Mouse (Mus musculus): ENCODE measurements around the gene Armc7.
"Not testable (repeated sequence)": the region's sequence is repeated elsewhere in the genome, so short reads cannot be mapped to it uniquely, and the experiment has no call there.

Armc7 gene

DNA sequence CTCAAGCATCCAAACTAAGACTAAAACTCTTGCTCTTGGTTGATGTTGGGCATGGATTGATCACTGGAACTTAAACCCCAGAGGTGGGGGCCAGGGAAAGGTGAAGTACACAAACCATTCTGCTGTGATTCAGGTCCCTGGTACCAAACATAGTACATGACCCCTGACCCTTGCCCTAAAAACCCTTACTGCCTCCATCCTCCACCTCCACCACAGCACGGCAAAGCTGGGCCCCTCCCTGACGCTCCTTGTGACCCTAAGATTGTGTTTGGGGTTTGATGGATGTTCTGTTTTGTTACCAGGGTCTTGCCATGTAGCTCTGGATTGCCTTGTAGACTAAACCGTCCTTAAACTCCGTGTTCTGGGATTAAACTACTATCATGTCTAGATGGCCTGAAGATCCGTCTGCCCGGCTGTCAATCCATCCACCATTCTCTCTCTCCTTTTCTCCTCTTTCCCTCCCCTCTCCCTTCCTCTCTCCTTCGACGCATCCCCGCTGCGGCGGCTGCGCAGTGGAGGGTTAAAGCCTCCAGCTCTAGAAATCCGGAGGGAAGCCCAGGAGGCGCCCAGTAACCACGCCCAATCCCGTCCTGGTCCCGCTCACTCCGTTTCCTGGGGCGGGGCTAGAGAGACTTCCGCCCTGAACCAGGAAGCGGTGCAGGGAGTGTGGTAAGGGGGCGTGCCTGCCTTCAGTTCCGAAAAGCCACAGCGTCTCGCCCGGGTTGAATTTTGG, at the start of gene Armc7:
Gene Armc7, plus strand, starts transcription at position 643 of the 733 bp plus-strand sequence.
- DNase-seq = peak; percentile 96

DNA sequence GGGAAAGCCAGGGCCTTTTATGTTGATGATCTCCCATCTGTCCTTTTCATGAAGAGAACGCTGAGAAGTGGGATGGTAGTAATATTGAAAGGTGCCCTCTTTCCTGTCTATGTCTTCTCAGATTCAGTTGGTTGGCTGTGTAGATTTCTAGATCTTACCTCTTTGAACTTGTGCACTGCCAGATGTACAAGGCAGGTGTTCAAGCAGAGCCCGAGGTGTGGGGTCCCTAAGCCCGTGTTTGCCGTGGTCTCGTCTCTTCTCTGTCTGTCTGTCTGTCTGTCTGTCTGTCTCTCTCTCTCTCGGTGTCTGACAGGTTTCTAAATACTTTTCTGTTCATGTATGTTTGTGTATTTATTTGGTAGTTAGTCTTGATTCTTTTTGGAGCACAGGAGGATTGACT, 49.8 kb upstream of the Armc7 start:
- peak; percentile 62 for DNase-seq

GRCm38 (mm10) chr11:115427482-115428331, 47.8 kb upstream of the Armc7 start:
- peak; percentile 85 for DNase-seq

DNA sequence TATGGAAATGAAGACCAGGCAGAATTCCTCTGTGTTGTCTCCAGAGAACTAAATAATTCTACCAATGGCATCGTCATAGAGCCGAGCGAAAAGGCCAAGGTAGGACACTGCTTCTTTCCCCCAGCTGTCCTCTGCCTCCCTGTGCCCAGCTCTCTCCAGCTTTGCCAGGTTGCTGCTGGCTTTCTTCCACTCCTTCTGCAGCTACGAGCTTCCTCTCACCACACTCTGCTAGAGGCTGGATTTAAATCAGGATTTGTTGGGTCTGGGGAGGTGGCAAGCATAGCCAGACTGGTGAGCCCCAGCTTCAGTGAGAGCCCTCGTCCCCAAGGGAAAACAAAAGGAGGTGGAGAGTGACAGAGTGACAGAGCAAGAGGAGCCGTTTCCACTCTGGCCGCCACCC, 46.2 kb upstream of the Armc7 start:
- no peak for DNase-seq

GRCm38 (mm10) chr11:115430561-115430960, 44.9 kb upstream of the Armc7 start:
- no peak for DNase-seq

DNA sequence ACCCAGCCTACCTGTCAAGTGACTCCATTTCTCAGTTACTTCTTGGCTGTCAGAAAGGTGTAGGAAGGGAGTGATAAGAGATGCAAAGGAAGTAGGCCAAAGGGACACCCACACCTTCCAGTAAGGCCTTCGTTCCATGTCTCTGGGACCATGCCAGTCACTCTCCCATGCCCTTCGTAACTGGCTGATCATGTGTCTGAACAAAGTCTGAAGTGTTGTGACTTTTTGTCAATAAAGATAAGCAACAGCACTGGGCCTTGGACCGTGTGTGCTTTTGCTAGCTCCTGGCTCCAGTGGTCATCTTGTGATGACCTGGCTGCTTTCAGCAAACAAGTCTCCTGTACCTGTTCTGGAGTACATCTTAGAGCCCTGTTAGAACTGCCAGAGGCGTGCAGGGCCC, 42.7 kb upstream of the Armc7 start:
- no peak for DNase-seq

DNA sequence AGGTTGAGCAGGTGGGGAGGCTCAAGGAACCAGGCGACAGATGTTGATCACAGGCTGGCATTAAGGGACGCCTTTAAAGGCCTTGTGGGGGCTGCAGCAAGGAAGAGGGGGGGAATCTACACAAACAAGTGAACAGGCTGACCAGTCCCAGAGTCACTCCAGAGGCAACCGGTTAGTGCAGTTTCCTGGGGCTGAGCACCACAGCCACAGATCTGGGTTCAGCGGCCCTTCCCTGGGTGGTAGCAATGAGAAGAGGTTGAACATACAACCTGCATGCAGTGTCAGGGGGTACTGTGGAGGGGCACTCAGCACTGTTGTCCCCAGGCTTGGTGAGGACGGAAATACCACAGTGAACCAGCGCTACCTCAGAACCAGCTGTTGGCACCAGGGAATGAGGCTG, 42.1 kb upstream of the Armc7 start:
- no peak for DNase-seq

DNA sequence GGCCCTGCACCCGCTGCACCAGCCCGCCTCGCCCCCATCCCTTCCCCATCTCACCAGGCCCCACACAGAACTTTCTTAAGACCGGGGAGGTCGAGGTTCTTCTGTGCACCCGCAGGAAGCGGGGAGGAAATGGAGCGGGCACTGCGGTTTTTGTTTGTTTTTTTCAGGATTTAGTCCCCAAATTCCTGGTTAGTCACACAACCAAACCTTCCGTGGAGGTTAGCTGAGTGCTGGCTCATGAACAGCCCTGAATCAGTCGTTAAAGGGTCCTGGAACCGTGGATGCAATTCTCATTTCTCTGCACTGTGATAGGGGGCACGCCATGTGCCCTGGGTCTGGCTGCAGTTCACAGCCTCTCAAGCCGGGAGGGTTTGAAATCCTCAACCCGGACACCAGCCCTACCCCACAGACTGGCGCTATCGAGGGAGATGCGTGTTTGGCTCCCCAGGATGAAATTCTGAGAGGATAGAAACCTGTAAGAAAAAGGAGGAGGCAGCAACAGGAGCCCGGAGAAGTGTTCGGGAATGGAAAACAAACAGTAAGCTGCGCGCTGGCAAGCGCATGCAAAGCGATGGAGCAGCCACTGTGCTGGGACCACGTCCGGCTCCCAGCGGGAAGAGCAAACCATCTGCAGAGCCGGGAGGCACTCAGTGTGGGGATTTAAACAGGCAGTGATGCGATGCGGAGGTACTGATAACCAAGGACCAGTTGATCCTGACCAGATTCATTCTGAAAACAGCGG, 39.7 kb upstream of the Armc7 start:
- DNase-seq = no peak

DNA sequence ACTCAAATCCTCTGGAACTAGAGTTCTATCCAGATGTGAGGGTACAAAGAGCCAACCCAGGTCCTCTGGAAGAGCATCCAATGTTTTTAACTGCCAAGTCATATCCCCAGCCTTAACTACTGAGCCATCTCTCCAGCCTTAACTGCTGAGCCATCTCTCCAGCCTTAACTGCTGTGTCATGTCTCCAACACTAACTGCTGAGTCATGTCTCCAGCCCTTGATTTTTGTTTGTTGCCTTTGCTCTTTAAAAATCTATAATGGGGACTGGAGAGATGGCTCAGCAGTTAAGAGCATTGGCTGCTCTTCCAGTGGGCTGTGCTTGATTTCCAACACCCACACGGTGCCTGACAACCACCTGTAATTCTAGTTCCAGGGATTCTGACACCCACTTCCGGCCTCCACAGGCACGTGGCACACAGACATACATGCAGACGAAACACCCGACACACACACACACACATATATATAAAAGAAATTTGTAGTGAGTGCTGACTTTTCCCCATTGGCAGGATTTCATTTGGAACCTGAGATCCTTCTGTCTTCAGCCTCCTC, 37.8 kb upstream of the Armc7 start:
- no peak for DNase-seq

GRCm38 (mm10) chr11:115439326-115439725, 36.1 kb upstream of the Armc7 start:
- no peak for DNase-seq

GRCm38 (mm10) chr11:115439906-115440595, 35.4 kb upstream of the Armc7 start, which contains the start of gene Trim80:
Trim80 (plus strand) TSS chr11:115440545.
- DNase-seq = no peak

DNA sequence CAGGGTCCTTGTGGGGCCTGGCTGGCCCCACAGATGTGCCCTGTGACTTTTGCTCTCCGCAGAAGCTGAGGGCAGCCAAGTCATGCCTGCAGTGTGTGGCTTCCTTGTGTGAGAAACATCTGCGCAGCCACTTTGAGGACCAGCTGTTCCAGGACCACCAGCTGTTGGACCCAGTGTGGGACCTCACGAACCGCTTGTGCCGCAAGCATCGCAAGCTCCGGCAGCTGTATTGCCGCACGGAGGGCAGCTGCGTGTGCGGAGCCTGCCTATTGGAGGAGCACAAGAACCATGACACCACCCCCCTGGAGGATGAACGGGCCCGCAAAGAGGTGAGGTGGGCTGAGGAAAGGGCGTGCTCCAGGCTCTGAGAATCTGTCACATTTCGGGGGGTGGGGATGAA, 34.0 kb upstream of the Armc7 start:
- DNase-seq = peak; percentile 50

GRCm38 (mm10) chr11:115446906-115447305, 28.6 kb upstream of the Armc7 start:
- DNase-seq = no peak

- no peak for DNase-seq
Observed at GRCm38 (mm10) chr11:115447321-115447885, 28.1 kb upstream of the Armc7 start.

- no peak for DNase-seq
Observed at GRCm38 (mm10) chr11:115448075-115448474, 27.4 kb upstream of the Armc7 start.

DNA sequence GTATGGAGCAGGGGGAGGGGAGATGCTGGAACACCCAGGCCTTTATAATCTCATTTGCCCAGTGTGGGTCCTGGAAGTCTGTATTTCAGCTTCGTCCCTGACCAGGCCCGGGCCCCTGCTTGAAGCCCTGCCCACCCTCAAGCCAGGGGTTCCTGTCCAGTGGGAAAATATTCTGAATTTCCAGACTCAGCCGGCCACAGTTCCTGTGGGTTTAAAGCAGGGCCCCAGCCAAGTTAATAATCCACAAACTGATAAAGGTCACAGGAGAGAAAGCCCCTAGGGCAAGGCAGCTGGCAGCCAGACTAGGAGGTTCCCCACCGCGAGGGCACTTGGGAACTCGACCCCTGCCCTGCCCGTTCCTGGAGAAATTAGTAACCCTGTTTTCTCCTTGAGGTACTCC, 26.5 kb upstream of the Armc7 start:
- no peak for DNase-seq

DNA sequence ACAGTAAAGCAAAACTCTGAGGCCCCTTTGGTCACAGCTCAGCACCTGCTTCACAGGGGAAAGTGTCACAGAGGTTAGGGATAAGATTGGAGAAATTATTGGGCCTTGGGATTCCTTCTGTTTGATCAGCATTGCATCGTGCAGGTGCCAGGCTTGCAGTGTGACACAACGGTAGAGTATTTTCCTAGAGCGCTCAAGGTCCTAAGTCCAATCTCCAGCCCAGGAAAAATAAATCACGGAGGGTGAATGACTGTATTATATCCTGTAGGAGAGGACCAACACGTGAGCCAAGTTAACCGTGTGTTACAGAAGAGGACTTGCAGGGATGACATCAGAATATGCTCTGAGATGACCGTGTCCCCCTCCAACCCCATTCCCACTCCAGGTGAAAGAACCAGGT, 25.3 kb upstream of the Armc7 start:
- DNase-seq = no peak

DNA sequence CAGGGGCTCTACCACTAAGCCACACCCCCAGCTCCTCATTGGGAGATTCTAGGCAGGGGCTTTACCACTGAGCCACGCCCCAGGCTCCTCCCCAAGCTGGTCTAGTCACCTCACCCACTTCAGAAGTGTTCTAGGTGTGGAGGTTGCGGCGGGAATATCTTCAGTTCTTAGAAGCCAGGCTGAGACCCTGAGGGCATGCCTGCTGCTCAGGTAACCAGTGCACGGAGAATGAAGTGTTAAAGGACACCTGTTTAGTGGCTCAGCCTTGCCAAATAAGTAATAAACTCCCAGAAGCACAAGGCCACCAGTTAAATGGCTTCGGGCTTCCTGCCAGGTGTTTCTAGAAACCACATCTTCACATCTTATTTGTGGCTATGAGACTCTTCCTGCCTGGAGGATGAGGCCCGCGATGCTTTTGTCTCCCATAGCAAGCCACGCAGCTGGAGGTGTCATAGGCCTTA, 23.7 kb upstream of the Armc7 start:
- DNase-seq = peak; percentile 85

- DNase-seq = peak; percentile 63
Observed at GRCm38 (mm10) chr11:115452281-115452860, 23.1 kb upstream of the Armc7 start.

DNA sequence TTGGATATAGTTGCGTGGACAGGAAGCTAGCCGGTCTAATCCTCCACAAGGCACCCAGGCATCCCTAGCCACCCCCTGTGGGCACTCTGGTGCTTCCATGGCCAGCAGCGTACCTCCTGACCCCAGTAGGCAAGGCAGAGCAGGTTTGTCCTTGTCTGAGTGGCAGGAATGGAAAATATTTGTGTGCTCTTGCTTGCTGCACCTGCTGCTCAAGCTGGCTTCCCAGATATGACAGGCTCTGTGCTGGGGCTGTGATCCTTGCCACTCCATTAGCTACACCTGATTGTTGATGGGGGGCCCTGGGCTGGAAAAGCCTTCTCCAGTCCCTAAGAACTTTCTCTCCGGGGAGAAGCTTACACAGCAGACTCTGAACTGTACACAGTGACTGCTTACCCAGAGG, 22.2 kb upstream of the Armc7 start:
- peak; percentile 61 for DNase-seq

DNA sequence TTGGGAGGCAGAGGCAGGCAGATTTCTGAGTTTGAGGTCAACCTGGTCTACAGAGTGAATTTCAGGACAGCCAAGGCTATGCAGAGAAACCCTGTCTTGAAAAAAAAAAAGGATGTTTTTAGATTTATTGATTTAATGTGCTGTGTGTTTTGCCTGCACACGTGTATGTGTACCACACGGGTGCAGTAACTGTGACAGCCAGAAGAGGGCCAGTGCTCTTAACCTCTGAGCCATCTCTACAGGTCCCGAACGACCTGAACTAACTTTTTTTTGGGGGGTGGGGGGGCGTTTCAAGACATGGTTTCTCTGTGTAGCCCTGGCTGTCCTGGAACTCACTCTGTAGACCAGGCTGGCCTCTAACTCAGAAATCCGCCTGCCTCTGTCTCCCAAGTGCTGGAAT, 20.6 kb upstream of the Armc7 start:
- not testable (repeated sequence) for DNase-seq

DNA sequence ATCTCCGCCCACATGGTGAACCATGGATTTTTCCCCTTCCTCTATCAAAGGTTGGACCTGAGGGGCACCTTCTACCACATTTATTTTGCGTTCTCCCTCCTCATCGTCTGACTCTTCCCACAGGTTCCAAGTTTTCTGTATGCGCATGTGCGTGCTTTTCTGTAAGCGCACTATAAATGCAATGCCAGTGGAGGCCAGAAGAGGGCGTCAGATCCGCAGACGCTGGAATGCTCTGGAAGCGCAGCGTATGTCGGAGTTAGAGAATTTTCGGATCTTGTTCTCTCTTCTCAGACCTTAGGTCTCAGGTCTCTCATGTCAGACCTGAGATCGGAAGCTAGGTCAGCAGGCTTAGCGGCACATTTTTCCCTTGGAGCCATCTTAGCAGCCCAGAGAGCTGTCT, 19.8 kb upstream of the Armc7 start:
- no peak for DNase-seq
